Mouse (Mus musculus): Measurements from ENCODE around the gene Nudcd3.

Gene Nudcd3

DNA sequence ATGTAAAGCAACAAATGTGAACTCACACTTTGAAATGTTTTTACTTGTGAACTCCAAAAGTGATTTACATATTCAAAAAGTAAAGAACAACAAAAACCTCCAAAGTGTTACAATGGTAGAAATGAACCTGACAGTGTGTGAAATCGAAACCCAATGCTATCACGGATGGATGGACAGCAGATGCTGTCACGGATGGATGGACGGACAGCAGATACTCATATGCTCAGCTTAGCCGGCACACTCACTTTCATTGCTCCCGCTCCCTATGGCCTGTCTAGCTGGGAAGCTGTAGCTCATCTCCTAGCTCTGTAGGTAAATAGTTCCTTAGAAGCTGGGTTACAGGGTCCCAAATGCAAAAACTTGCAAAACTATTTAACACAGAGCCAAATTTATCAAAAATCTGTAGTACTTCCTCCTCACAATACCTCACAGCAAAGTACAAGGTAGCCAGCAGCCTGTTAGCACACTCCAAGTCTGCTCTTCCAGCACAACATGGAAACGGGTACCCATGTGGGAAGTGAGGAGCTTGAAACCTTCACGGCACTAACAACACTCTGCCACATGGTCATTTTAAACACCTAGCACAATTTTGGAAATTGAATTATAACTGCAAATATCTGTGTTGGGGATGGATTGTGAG, 22.3 kb downstream of the Nudcd3 start:
- no peak for DNase-seq

DNA sequence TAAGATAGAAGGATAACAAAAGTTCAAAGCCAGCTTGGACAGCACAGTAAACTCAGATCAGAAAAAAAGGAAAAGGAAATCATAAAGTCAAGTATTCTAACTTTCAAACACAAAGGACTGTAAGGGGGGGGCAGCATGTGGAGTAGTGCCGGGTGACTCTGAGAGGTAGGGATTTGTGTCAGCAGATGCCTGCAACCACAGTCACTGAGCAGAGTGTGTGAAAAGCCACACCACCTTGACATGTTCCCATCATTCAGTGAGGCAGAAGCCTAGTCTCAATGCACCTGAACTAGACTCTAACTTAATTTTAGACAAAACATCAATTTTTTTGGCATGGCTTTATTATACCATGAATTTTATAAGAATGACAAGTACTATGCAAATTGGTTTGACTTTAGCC, 24.7 kb downstream of the Nudcd3 start:
- DNase-seq = no peak

DNA sequence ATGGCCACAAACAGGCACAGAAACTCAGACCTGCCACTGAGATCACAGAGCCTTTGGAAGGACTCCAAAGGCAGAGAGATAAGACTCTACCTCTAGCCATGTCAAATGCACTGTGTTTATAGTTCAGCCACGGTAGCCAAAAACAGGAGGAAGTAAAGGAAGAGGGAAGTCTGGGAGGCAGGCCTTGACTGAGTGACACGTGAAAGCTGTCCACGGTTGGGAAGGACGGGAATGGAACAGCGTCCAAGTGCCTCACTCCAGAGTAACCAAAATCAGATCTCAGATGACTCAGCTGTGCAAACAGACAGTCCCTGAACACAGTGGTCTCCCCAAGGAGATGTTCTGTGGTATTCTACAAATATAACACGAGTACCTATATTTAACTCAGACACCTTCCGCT, 25.5 kb downstream of the Nudcd3 start:
- DNase-seq = no peak

DNA sequence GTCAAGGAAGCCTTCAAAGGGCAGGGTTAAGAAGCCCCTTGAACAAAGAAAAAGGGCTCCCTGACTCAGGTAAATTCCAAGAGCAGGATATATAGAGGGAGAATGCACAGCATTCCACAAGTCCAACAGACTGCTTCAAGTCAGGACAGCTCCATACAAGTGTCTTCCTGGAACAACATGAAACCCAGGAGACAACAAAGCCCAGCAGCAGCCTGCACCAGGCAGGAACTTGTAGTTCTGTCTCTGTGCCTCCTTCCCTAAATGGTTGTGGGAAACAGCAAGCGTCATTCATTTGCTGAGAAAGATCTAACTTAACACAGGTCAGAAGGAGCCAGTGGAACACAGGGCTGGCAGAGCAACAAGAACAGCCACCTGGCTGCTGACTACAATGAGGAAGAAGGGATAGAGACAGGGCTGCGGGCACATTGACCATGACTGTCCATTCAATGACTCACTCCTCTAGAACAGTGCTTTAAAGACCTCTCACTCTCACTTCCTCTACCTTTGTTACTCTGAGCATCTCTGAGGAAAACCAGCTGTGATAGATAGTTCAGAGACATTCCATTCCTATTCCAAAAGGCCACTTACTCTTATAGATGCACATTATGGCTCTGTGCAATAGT, 31.1 kb downstream of the Nudcd3 start:
- DNase-seq = no peak

DNA sequence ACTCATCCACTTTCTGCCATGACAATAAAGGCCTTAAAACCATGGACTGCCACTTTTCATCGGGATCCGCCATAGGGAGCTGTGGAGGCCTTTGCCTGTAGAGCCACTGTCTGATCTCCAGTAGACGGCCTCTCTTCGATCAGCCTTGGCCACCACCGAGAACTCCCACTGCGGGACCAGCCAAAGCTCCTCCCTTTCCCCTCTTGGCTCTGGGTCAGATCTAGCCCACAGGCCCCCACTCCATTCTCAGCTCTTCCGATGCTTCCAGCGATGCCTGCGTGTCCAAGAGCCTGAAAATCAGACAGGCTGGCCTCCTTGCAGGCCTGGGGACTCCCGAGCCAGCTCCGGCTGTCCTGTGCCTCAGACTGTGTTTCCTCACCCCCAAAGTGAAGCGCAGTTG, 33.9 kb downstream of the Nudcd3 start:
- DNase-seq = no peak

DNA sequence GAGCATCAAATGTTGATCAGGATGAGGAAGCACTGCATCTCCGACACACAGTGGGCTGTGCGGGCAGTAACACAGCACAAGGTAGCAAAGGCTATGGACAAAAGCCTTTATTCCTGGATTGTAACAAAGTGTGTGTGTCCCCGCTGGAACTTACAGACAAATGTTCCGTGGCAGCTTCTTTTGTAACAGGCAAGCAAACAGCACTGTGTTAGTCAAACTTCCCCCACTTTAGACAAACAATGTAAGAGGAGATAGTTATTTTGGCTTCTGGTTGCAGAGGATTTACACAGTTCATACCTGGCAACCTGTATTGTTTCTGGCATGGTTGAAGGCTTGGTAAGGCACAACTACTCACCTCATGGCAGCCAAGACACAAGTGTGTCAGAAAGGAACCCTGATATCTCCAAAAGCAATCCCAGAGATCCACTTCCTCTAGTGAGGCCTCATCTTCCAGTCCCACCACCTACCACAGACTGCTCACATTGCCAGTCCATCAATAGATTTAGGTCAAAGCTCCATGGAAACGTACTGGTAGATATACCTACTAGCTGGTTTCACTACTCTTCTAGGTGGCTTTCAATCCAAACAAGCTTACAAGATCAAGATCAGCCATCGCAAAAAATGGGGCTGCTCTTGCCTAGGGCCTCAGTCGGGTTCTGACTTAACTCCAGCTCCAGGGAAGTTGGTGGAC, 34.7 kb downstream of the Nudcd3 start:
- no peak for DNase-seq

DNA sequence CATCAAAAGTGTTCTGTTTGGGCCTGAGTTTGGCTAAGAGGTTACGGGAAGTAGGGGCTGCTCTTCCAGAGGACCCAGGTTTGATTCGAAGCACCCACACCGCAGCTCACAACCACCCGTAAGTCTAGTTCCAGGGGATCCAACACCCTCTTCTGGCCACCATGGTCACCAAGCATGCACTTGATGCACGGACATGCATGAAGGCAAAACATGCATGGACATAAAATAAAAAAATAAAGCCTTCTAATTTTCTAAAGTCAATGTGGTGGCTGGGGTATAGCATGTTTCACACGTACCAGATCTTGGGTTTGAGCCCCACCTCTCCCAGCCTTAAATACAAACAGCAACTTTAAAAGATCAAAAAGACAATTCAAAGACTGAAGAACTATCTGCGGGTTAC, 35.4 kb downstream of the Nudcd3 start:
- DNase-seq = no peak

DNA sequence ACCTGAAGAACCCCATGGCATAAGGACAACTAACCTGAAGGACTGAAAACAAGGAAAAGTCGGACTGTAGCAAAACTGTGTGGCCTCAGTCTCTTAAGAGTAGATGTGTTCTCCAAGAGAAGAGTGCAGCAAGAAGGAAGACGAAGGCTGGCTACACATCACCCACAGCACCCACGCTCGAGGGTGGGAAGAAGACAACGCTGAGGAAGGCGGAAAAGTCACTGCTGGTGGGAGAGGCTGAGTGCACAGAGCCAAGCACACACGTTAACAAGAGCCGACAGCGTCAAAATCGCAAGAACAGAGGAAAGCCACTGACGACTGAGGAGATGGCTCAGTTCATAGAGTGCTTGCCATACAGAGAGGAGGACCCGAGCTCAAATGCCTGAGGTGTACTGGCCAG, 36.5 kb downstream of the Nudcd3 start:
- no peak for DNase-seq

DNA sequence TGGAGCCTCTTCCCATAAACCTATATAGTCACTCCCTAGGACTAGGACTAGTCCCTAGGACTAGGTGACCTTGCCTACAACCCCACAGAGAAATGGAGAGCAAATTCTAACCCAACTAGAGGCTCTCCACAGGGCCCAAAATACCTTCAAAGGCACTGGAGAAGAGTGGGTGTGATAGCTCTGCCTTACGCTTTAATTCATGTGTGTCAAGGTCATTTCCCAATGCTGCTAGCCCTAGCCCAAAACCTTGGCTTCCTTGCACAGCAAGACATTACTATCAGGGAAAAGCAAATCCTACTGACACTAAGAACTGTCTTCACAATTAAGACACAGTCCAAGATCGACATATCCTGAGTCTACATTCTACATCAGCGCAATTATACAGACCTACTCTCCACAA, 37.2 kb downstream of the Nudcd3 start:
- DNase-seq = no peak

DNA sequence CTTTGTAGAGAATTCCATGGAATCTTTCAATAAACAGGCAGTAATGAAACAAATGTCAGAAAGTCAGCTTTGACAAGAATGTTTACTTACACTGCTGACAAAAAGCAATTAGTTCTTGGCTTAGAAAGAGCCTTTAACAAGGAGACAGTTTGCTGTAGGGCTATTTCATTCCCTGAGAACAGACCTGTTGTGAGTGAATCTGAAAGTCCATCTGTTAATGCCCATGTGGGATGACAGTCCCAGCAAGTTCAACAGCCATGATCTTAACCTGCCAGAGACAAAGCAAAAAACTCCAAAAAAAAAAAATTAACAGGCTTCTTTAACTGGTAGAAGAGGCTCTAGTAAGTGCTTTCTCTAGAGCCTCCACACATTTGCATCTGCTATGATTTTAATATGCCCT, 38.7 kb downstream of the Nudcd3 start:
- no peak for DNase-seq

DNA sequence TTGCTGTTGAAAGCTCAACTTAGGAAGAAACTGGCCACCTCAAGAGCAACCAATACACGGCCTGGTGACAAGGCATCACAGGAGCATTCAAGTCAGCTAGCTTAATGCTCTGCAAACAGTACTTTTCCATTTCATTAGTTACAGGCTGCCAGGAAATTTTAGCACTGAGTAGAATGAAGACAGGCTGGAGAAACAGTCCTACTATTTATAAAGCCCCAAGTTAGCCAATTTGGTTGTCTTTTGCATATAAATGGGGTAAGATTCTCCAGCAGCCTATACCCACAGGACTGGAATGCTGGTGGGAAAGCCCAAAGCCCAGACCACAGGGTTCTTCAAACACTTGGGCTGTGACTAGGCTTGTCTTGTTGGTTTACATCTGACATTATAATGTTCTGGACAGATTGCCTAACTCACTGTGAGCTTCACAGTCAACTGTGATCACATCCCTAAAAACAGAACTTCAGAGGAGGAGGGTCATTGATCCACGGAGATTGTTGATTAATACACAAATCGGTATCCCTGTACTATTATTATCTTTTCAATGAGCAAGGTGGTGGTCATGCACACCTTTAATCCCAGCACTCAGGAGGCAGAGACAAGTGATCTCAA, 39.4 kb downstream of the Nudcd3 start:
- DNase-seq = no peak

DNA sequence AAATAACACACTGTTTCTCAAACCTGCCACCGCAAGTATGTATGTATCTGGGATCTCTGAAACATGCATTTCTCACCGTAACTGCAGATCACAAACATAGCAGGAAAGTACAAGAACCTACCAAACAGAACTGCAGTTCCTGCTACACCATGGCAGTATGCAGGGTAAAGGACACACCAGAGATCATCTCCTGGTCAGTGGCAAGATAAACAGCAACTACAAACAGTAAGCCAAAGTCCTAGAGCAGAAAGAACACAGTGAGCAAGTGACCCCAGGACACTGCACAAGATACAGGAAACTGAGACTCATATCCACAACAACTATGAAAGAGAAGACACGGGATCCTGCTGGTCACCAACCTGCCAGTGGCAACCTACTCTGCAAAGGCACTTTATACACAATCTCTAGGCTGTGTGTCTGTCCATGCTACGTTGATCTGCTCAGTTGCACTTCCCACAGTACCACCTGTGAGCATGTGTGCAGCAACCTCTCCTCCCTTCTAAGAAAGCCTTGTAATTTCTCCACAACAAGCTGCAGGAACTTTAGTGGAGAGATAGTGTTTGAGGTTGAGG, 40.4 kb downstream of the Nudcd3 start:
- DNase-seq = no peak

DNA sequence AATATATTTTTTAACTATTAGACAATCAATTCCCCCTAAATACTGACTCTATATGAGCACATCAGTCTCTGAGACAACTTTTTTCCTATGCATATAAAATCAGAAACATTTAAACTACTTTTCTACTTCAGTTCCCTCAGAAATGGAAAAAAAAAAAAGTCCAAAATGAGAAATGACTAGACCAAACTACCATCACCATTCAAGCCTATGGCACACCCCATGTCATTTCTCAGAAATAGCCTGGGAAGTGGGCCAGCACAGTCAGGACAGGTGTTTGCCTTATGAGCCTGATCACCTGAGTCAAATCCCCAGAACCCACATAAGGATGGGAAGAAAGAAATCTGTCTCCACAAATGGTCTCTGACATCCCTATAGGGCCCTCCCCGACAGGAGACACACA, 41.7 kb downstream of the Nudcd3 start:
- DNase-seq = no peak

DNA sequence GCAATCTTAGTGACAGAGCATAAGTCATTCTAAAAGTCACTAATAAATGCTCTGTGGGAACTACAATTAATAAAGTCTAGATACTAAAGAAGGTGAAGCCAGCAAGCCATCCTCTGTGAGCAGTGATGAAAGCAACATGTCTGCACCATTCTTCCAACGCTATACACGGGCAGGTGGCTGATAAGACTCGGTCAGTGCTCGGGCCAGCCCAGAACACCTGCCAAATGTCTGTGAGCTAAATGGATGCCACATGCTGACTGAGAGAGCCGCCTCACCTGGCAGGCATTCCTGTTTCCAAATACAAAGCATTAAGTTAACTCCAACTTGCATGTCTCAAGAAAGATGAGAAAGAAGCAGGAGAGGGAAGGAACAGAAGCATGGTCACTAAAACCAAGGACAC, 43.1 kb downstream of the Nudcd3 start:
- DNase-seq = no peak

DNA sequence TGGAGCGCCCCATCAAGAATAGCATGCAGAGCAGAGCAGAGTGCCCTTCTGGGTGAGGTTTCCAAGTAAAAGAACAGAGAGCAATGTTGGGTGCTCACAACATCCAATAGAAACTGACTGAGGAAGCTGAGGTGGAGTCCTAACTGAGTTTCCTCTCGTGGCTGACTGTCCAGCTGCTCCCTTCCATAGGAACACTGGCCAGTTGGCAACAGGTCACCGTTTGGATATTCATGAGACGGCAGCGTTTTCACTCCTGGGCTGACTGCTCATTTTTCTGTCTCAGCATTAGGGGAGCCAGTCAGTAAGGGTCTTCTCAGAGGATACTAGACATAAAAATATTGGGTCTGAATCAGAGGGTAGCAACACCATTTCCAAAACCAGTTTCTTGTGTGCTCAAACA, 43.6 kb downstream of the Nudcd3 start:
- DNase-seq = no peak

DNA sequence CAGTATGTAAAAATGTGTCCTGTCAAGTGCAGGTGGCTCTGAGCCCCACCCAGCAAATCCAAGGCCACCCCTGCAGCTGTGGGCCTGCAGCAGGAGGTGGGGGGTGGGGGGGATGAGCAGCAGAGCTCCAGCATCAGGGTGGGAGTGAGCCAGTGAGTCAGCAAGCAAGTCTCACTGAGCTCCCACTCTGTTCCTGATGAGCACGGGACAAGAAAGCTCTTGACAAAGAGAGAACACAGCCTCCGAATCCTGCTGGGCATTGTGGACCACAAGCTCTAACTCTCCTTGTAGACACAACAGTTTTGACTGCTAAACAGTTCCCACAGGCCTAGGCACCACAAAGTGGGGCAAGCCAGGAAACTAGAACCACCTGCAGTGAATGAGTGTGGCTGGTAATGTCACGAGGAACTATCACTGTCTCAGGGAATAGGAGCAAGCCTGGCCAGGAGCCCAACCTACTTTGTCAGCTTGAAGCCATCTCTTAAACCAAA, 46.0 kb downstream of the Nudcd3 start:
- DNase-seq = peak; percentile 52

DNA sequence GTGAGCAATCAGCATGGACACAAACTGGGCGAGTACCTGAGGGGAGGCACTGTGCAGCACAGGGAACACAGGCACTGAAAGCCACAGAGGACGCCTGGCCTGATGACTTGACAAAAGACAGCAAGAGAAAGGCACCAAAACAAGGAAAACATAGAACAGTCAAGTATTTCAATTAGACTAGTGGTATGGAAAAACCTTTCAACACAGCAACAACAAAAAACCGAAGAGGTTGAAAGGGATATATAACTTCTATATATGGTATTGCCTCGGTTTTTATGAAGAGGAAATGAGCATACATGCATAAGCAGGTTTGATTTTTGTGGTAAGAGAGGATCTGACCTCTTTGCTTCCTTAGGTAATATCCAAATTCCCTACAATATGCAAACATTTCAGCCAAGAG, 47.4 kb downstream of the Nudcd3 start:
- DNase-seq = no peak

DNA sequence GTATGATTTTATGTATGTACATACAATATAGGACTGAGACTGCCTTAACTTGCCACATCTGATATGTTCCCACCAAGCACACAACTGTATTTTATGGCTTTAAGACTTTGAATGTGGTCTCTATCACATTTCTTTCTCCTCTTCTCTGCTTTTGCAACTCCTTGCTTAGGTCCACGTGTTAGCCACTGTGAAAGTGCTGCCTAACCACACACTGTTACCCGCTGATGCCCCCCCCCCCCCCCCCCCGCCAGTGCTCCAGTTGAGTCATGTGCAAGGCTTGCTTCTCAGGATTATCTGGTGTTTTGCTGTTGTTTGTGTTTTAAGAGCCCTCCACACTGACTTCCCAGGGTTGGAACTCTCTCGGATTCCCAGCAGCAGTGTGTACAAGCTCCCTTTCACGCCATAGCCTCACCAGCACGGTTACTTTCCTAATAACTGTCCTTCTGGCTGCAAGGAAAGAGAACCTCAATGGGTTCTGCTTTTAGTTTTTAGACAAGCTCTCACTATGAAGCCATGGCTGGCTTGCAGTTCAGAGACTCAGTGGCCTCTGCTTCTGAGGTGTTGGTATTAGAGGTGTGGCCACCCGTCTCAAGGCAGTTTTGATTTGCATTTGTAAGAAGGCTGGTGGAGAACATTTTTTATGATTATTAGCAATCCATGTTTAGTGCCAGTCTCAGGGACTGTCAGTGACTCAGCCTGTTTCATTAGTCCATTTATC, 61.8 kb downstream of the Nudcd3 start:
- DNase-seq = no peak

DNA sequence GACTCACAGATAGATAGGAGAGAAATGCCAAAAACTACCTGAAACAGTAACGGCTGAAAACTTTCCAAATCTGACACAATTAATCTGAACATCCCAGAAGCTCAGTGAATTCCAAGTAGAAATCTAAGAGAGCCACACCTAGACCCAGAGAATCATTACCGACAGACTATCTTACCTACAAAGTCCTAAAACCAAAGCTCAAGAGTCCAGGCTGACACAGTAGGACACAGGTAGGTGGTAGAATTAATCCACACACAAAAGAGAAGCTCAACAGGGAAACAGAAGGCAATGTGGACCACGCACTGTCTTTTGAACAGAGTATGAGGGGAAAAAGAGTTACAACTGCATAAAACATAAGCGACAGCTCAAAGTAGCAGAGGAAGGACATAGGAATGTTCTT, 67.3 kb downstream of the Nudcd3 start:
- DNase-seq = no peak

DNA sequence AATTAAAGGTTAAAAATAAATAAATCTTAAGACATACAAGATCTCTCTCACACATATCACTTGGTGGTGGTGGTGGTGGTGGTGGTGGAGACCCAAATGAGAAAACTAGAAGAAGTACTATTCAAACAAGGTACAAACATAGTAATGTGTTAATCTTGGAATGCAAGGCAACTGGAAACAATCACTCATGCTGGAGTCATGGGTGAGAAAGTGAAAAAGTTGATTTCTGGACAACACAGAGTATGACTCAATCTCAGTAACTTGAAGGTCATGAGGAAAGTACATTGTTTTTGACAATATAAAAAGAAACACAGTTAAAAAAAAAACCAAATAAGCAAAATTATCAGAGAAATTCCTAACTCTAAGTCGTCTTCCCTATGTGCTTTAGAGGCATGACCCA, 69.6 kb downstream of the Nudcd3 start:
- DNase-seq = no peak

DNA sequence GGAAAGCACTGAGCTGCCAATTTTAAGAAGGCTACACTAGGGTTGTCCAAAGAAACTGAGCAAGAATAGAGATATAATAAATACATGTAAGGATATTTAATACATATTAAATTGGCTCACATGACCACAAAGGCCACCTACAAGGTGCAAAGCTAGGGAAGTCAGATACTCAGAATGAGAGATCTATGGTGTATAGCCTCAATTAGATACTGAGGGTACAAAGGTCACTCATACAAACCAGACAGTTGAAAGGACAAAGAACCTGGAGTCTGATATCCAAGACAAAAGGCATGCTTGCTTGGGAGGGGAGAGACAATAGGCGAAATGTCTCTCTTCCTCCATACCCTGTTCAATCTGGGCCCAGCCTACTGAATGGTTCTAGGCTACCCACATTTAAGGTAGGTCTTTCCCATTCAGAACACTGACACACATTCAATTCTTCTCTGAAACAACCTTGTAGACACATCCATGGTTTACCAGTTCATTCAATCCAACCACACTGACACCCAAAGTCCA, 76.6 kb downstream of the Nudcd3 start:
- no peak for DNase-seq

DNA sequence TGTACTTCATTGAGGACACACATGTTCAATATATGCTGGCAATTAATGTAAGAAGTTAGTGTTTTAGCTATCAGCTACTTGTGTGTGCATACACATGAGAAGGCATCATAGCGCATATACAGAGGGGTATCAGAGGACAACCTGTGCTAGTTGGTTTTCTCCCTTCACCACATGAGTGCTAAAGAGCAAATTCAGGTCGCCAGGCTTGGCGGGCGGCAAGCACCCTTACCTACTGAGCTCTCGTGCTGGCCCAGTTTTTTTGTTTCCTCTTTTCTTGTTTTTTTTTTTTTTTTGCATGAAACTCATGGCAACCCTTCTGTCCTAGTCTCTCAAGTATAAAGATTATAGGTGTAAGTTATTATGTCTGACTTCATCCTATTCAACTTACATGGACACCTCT, 77.6 kb downstream of the Nudcd3 start:
- DNase-seq = no peak

DNA sequence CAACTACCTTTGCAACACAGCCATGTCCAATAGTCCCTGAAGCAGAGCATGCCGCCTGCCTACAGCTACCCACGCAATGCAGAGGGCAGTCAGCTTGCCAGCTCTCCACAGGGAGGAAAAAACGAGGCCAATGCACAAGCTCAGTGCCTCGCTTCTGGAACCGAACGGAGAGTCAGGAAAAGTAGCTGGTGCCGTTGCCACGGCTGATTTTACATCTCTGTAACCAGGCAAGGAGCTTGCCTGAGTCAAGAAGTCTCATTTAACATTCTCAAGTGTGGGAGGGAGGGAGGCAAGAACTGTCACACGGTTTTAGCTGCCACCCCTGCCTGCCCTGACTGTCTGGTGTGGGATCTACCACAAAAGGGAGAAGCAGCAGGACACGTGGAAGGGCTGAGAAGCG, 79.6 kb downstream of the Nudcd3 start:
- peak; percentile 79 for DNase-seq

All from right cerebral cortex, postnatal 25 days (tissue).